Mouse (Mus musculus) spleen, adult 18-20 months (tissue): ENCODE measurements around the gene Lrit2.

Experiments used
- DNase-seq, 2 experiments: peaks; one replicate each; pipeline ENCODE4 v3.0.0; 2022; ENCODE audit warnings: mixed read lengths in 2 of 2

The Lrit2 gene

DNA sequence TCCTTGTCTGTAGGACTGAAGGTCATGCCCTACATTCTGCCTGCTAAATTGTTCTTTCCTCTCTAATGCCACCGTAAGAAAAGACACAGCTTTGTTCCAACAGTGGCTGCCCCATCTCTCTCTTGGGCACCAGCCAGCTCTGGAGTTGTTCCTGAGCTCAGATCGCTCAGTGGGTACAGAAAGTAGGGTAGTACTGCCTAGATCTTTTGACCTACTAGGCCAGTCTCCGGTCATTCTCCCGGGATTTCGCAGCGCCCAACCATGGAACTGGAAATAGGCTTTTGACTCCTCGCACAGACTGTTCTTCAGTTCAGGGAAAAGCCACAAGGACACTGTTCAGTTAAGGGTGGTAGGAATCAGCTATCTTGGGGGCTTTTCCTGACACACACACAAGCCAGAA, 45.2 kb downstream of the Lrit2 start:
- DNase-seq: no peak

- DNase-seq: no peak
Observed at GRCm38 (mm10) chr14:37113922-37114321, 46.2 kb downstream of the Lrit2 start, which contains the start of gene 2610528A11Rik. Gene 2610528A11Rik, minus strand, starts transcription at chr14:37114022.

DNA sequence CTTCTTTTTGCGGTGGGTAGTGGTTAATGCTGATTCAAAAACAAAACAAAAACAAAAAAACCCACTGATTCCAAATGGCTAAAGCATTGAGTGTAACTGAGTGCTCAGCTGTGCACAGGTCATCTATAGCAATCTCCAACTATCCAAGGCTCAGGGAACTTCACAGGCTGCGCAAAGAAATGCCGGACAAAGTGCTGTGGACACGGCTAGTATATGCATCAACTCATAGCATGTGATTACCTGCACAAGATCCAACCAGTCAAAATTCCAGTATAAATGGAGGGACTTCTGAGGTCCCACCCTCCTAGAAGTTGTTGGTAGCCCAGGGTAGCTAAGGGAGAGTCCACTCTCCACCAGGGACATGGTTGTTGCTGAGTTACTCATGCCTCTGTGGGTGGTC, 51.5 kb downstream of the Lrit2 start:
- no peak for DNase-seq
